Comparison of ENCODE assay signal across 9 mouse cellular contexts in genomic region chr17:26497416-26497923, GRCm38 (mm10).
DNase-seq lines count a peak whose midpoint lies in the region; ATAC-seq and TF ChIP-seq lines count a peak whose summit lies in the region.
"Had no signal": no experiment of that assay in that cellular context is flagged by ENCODE, and none has a peak within 500 bp of the region (broad histone marks: within the 10 kb centered on the region; RNA-seq: fewer than 3 reads in every experiment).

No protein-coding gene starts in this region.

- H3K36me3 ChIP-seq in liver, embryonic 11.5 days (ENCODE audit: control insufficient read depth, insufficient read depth, low read length) = no peaks in the 10 kb centered on the region
- H3K36me3 ChIP-seq in heart, embryonic 10.5 days = peaks cover 9% of the 10 kb centered on the region; the same call in 1 of the 2 replicates
- H3K36me3 ChIP-seq in limb, embryonic 15.5 days = no peaks in the 10 kb centered on the region
- H3K36me3 ChIP-seq in small intestine, adult 2 months (ENCODE audit: control insufficient read depth, insufficient read depth, low read length) = no peaks in the 10 kb centered on the region
- no peaks in the 10 kb centered on the region for H3K36me3 ChIP-seq in forebrain, embryonic 11.5 days (ENCODE audit: control insufficient read depth, insufficient read depth, low read length)

- ATAC-seq in liver, embryonic 11.5 days (replicated peaks; ENCODE audit: low FRiP score) = no peak
- ATAC-seq in limb, embryonic 15.5 days (ENCODE audit: insufficient number of reproducible peaks, low FRiP score, low TSS enrichment, low read depth) = no peak
- no peak for ATAC-seq in CD4-positive, CD25-positive, alpha-beta regulatory T cell, adult 4 months
- ATAC-seq in forebrain, embryonic 11.5 days (replicated peaks; ENCODE audit: low FRiP score) = no peak
- ATAC-seq: midbrain, embryonic 16.5 days had no signal

- DNase-seq in liver = peak; percentile 28
- DNase-seq in liver, embryonic 11.5 days (ENCODE audit: low spot score) = no peak
- no peak for DNase-seq in heart, embryonic 10.5 days (ENCODE audit: low spot score)
- no peak for DNase-seq in frontal cortex, postnatal 25 days (ENCODE audit: low spot score in 2 of 2)
- no peak for DNase-seq in forebrain, embryonic 11.5 days (ENCODE audit: low spot score)

- H3K4me3 ChIP-seq in liver, embryonic 11.5 days (ENCODE audit: low read depth, low read length) = no peak overlapping the region
- no peak overlapping the region for H3K4me3 ChIP-seq in heart, embryonic 10.5 days
- no peak overlapping the region for H3K4me3 ChIP-seq in limb, embryonic 15.5 days
- no peak overlapping the region for H3K4me3 ChIP-seq in small intestine, adult 2 months (ENCODE audit: low read depth, low read length)
- H3K4me3 ChIP-seq in forebrain, embryonic 11.5 days (ENCODE audit: low read depth, low read length) = no peak overlapping the region

- WGBS in liver, embryonic 11.5 days = 43% methylated on average over 5 of the region's 5 CpGs
- 54% methylated on average over 5 of the region's 5 CpGs for WGBS in heart, embryonic 10.5 days
- WGBS in limb, embryonic 15.5 days = 63% methylated on average over 5 of the region's 5 CpGs
- WGBS in small intestine, adult 2 months = 50% methylated on average over 5 of the region's 5 CpGs
- WGBS in forebrain, embryonic 11.5 days = 72% methylated on average over 5 of the region's 5 CpGs

- H3K27ac ChIP-seq in liver, embryonic 11.5 days (ENCODE audit: low read depth, low read length) = no peak overlapping the region
- peak overlapping the region; percentile 31; the same call in 1 of the 2 replicates for H3K27ac ChIP-seq in heart, embryonic 10.5 days
- H3K27ac ChIP-seq in limb, embryonic 15.5 days = peak overlapping the region; percentile 28; the same call in 1 of the 2 replicates
- peak overlapping the region; percentile 47 for H3K27ac ChIP-seq in small intestine, adult 2 months (ENCODE audit: insufficient read depth, low read depth, low read length)
- H3K27ac ChIP-seq in forebrain, embryonic 11.5 days (ENCODE audit: low read depth, low read length) = no peak overlapping the region

- TF ChIP-seq CTCF in small intestine, adult 2 months (IDR thresholded peaks at IDR 0.05; ENCODE audit: extremely low read depth, insufficient read length, insufficient replicate concordance, low read depth, low read length) = no peak

- no peak for TF ChIP-seq POLR2A in small intestine, adult 2 months (IDR thresholded peaks at IDR 0.05; ENCODE audit: low read depth, low read length)

- no peak overlapping the region for H3K9ac ChIP-seq in liver, embryonic 11.5 days (ENCODE audit: low read depth, low read length)
- H3K9ac ChIP-seq in limb, embryonic 15.5 days = no peak overlapping the region
- no peak overlapping the region for H3K9ac ChIP-seq in forebrain, embryonic 11.5 days (ENCODE audit: low read length)

- no peaks in the 10 kb centered on the region for H3K27me3 ChIP-seq in liver, embryonic 11.5 days (replicated peaks; ENCODE audit: control insufficient read depth, insufficient read depth, low read length)
- H3K27me3 ChIP-seq in heart, embryonic 10.5 days (ENCODE audit: insufficient read depth, poor library complexity, severe bottlenecking) = no peaks in the 10 kb centered on the region
- no peaks in the 10 kb centered on the region for H3K27me3 ChIP-seq in limb, embryonic 15.5 days
- H3K27me3 ChIP-seq in small intestine, adult 2 months (ENCODE audit: control insufficient read depth, insufficient read depth, low read length) = no peaks in the 10 kb centered on the region
- H3K27me3 ChIP-seq in forebrain, embryonic 11.5 days (ENCODE audit: control insufficient read depth, insufficient read depth, low read length) = no peaks in the 10 kb centered on the region

- peaks cover under 1% of the 10 kb centered on the region; the same call in 1 of the 2 replicates for H3K4me1 ChIP-seq in liver, embryonic 11.5 days (replicated peaks; ENCODE audit: control insufficient read depth, insufficient read depth, low read length)
- H3K4me1 ChIP-seq in heart, embryonic 10.5 days = peaks cover 16% of the 10 kb centered on the region; the same call in 1 of the 2 replicates
- H3K4me1 ChIP-seq in limb, embryonic 15.5 days = 0 out of 2 replicates have a peak, but pooled peaks cover 3% of the 10 kb centered on the region
- peaks cover 3% of the 10 kb centered on the region; the same call in 1 of the 2 replicates for H3K4me1 ChIP-seq in small intestine, adult 2 months (ENCODE audit: control insufficient read depth, insufficient read depth, insufficient read length, low read length)
- H3K4me1 ChIP-seq in forebrain, embryonic 11.5 days (replicated peaks; ENCODE audit: control insufficient read depth, insufficient read depth, low read length) = peaks cover 4% of the 10 kb centered on the region

- peaks cover 7% of the 10 kb centered on the region for H3K9me3 ChIP-seq in liver, embryonic 11.5 days (ENCODE audit: control insufficient read depth, low read length)
- peaks cover 11% of the 10 kb centered on the region for H3K9me3 ChIP-seq in heart, embryonic 10.5 days
- H3K9me3 ChIP-seq in limb, embryonic 15.5 days = no peaks in the 10 kb centered on the region
- H3K9me3 ChIP-seq in forebrain, embryonic 11.5 days (ENCODE audit: control insufficient read depth, low read length) = no peaks in the 10 kb centered on the region; the same call in 1 of the 2 replicates

- no peak overlapping the region for H3K4me2 ChIP-seq in liver, embryonic 11.5 days
- H3K4me2 ChIP-seq in limb, embryonic 15.5 days = no peak overlapping the region
- H3K4me2 ChIP-seq in forebrain, embryonic 11.5 days (ENCODE audit: low read depth, low read length, severe bottlenecking) = no peak overlapping the region

Comparison
In these comparisons a context has a peak if more than half of its experiments do, and no peak if none do; other contexts are left out.
1. H3K27ac ChIP-seq: peak in heart, embryonic 10.5 days (single experiment), limb, embryonic 15.5 days (single experiment) and small intestine, adult 2 months (single experiment); none in liver, embryonic 11.5 days (single experiment) and forebrain, embryonic 11.5 days (single experiment).